Mouse (Mus musculus): ENCODE measurements around the gene Cd37.

DNA sequence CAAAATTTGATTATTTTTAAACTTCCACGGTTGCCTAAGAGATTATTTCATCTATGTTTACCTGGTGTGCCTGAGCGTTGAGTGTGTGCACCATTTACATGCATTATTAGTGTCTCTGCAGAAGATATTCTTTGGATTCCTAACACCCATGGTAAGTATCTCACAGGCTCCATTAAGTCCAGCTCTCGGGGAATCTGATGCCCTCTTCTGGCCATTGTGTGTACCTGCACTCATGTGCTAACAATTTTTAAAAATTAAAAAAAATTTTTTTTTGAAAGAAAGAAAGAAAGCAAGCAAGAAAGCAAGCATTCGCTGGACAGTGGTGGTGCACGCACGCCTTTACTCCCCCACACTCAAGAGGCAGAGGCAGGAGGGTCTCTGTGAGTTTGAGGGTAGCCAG, 30.7 kb downstream of the Cd37 start:
- no peak for TF ChIP-seq CTCF (IDR thresholded peaks at IDR 0.05; ENCODE audit: low read depth, low read length)
- no peak for TF ChIP-seq TAL1 (conservative IDR thresholded peaks at IDR 0.05; ENCODE audit: low read depth, low read length)
- no peak for TF ChIP-seq GATA1 (IDR thresholded peaks at IDR 0.05; ENCODE audit: borderline replicate concordance, low read length)
- TF ChIP-seq POLR2AphosphoS5 (IDR thresholded peaks at IDR 0.05; ENCODE audit: insufficient replicate concordance, low read depth, low read length), result no peak
